Mouse (Mus musculus) c-Kit-positive CD71-negative TER-119-negative erythroid progenitor cells, embryonic 14.5 days (primary cell): ENCODE results near the gene Insl6.

Experiments
- DNase-seq: peaks from one replicate; pipeline ENCODE4 v3.0.0-alpha.2; 2013; ENCODE audit warnings: low read depth

The Insl6 gene

DNA sequence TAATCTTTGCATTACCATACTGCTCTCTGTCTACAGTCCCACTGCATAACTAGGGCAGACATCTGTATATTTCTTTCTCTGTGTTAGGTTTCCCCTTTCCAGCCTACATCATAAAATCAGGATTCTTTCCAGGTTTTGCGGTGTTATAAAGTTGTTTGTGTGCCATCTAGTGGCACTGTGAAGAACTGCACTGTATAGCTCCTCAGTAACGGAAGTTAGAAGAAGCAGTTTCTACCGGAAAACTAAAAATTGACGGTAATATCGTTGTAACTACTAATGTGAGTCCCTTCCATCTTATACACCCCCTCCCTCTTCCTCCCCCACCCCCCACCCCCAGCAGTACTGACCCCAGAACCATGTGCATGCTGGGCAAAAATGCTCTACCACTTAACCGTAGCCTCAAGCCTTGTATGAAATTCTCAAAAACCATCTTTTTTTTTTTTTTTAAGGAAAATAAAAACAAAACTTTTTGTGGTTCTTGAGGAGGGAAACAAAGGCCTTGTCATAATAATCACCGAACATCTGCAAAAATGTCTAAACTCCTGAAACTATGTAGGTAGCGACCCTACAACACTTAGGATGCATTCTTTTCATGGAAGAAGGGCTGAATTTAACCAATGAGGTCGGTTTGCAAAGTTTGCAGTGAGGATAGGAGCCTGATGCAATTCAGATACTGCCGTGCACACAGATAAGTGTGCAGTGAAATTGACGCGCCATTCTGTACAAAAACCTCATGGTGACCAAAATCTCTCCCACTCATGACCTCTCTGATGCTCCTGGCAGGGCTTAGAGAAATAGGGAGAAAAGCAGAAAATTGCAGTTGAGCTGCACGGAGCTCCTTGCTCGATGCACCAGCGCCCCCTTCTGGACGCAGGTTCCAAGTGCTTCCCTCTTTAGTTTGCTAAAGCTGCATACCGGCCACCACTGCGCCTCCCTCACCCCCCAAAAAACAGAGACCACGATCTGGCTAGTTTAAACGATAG is 30.0 kb upstream of the Insl6 start:
- peak; percentile 90 for DNase-seq

DNA sequence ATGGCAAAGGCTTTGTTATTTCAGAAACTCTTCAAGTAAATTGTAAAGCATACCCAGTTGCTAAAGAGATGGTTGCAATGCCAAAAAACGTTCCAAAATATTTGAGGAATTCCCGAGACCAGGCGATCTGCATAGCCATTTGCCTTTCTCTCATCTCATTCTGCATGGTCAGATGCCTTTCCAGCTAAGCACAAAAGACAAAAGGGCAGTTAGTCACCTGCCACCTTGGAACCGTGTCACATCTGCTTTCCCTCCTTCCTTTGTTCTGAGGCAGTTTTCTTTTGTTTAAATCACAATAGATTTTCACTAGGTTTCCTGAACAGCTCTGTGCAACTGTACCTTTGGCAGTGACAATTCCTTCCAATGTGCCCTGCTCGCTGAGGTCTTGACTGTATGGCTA is 25.8 kb upstream of the Insl6 start:
- DNase-seq: no peak

DNA sequence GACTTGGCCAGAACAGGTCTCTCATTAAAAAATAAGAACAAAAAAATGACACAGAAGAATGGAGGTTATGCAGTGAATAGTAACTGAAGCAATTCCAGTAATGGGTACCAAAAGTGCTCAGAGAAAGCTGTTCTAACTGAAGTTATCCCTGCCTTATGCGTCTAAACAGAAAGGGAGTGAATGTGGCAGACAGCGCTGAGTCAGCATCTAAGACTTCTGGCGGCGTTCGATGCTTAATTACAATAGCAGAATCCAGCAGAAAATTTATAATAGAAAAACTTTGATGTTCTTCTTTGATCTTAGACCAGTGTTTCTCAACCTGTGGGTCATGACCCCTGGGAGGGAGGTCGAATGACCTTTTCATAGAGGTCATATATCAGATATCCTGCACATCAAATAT is 20.5 kb upstream of the Insl6 start:
- DNase-seq: no peak

DNA sequence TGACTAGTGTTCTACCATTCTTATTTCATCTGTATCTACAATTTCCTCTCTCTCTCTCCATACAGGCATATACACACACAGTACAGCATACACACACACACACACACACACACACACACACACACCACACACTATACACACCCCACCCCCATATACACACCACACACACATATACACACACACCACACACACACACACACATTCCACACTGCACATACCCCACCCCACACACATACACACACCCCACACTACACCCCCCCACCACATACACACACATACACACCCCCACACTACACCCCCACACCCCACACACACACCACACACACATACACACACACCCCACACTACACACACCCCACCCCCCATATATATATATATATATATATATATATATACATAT is 19.7 kb upstream of the Insl6 start:
- DNase-seq: no peak

DNA sequence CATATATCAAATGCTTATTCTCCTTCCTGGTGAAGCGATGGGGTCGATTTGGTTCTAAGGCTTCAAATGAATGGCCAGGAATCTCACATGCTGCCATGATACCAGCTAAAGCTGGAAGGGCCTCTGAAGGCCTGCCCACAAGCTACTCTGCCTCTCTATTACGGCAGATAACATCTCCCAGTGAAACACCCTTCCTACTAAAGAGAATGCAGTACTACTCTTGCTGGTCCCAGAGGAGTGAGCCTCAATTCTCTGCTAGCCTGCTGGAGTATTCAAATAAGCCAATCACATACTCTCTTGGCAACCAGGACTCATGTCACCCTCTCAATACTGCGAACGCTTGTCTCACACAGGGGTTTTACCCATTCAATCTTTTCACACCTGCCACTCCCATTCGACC is 17.1 kb upstream of the Insl6 start:
- no peak for DNase-seq

DNA sequence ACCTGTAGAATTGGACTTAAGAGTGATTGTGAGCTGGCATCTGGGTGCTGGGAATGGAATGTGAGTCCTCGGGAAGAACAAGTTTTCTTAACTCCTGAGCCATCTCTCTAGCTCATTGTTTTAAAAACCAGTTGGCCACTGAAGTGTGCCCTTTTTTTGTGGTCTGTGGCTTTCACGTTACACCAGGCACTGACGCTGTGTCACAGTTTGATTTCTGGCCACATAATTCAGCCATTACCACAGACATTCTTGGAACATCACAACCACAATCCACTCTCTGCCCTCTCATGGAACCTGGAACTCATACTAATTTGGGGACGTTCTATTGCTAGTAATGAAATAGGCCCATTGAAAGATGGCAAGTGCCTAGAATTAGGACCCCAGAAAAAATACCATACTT is 15.9 kb upstream of the Insl6 start:
- DNase-seq: no peak

DNA sequence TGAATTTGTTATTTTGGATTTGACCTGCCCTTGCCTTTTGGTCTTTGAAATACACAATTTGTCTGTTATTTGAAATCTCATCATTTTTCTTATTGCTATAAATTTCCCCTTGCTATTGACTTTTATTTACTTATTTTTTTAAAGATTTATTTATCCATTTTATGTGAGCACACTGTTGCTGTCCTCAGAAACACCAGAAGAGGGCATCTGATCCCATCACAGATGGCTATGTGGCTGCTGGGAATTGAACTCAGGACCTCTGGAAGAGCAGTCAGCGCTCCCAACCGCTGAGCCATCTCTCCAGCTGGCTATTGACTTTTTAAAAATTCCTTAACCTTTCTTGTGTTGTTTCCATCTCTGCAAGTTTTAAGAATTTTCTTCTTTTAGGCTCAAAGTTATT is 11.5 kb upstream of the Insl6 start:
- DNase-seq: no peak

DNA sequence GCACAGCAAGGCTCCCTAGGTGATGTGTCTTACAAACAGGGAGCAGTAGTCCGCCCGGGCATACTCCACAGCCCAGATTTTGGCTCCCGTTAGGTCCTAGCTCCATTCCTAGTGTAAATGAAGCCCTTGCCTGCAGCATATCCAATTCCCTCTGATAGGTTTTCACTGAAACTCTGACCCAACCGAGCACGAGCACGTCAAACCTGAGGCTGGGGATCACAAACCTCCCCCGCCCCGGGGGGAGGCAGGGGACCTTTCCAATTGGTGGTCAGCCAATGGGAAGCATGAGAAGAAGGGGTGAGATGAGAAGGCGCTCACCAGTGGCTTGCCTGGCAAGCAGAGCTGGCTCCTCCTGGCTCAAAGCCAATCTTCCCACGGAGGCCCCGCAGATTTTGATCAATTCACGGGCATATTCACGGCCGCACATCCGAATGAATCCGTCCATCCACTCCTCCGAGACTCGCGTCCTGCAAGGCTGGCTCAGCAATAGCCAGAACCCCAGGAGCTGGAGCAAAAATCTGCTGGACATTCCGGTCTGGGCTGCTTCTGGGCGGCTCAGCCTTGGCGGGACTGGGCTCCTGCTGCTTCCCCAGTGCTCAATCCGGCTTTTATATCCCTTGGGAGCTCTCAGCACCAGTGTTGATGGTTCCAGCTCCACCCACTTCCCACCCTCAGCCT is 9.1 kb upstream of the Insl6 start, which contains the start of gene Rln1:
Gene Rln1 (minus strand): TSS at position 603 of the 678 bp plus-strand sequence.
- no peak for DNase-seq

DNA sequence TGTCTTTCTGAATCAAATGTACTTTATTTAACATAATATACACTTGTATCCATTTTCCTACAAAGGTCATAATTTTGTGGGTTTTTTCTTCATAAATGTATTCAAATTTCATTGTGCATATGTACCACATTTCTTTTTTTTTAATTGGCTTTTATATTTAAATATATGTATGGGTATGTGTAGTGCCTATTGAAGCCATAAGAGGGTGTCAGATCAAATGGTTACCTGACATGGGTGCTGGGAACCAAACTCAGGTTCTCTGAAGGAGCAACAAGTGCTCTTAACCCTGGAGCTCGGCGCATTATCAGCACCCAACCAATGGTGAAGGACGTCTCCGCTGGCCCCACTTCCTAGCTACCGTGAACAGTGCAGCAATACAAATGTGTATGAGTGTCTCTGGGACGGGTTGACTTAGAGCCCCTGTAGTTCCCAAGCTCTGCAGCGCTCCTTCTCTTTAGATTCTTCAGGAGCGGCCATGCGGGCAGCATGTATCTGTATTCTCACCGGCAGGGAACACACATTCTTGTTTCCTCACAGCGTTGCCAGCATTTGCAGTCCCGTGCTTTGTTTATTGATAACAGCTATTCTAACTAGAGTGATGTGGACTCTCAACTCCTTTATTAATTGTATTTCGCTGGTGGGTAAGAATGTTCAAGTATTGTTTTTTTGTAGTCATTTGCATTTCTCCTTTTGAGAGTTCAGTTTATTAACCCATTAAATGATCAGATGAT is 1.8 kb upstream of the Insl6 start:
- DNase-seq: no peak

DNA sequence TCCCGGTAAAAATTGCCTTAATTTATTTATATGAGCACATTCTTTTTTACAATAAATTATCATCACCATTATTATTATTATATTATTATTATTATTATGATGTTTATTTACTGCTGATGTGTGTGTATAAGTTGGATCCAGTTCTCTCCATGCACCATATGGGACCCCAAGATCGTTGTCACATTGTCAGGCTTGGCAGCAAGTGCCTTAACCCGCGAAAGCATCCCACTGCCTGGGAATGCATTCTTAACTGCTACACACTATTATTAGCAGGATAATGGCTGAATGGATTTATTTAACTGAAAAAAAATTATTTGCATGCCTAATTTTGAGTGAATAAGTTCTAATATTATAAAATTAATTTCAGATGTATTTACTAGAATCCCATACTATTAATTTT is 1.2 kb upstream of the Insl6 start:
- DNase-seq: no peak

DNA sequence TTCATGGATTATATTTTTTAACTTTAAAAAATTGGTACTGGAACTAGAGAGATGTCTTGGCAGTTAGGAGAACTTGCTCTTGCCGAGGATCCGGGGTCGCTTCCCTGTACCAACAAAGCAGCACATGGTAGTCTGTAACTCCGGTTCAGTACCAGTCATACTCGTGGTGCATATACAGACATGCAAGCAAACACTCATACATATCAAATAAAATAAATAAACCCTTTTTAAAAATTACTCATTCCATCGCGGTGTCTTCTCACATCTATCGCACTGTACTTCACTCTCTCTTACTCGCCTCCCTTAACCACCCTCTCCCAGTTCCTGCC is 660 bp upstream of the Insl6 start:
- DNase-seq: no peak

DNA sequence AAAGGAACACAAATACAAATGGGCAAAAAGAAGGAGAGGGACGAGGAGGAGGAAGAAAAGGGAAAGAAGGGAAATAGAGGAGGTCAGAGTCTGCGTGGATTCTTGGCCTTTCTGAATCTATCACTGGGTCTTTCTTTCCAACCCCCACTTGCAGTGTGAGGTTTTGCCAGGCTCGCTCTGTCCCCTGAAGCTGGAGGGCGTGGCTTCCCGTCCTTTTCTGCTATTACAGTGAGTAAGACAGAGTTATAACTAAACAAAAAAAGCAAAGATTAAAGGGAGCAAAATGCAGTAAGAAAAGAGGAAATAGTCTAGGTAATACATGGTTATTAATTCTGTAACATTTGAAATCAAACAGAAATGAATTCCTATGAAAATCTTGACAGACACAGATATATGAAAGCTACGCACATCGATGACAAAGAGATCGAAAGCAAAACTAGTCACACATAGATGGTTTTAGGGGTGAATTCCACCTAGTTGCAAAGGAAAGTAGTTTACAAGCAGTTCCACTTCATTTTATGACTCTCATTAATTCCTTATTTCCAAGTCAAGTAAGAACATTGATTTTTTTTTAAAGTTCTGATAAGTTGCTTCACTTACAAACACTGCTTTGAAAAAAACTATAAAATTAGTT is 1.6 kb downstream of the Insl6 start:
- no peak for DNase-seq

DNA sequence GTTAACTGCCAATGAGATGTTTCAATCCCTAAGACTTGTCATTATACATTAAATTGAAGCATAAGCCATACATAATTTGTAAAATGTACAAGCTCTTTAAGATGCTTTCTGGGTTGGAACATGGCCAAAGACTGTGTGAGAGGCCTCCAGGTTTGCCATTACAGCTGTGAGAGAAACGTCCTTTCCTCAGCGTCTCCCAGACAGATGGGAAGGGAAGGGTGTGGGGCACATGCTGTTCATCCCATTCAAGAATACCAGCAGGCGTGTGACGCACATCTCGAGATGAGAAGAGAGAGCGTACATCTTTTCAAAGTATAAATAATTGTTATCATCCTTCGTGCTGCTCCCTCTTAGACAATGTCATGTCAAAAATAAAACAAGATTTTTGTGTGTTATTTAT is 12.5 kb downstream of the Insl6 start:
- DNase-seq: no peak

DNA sequence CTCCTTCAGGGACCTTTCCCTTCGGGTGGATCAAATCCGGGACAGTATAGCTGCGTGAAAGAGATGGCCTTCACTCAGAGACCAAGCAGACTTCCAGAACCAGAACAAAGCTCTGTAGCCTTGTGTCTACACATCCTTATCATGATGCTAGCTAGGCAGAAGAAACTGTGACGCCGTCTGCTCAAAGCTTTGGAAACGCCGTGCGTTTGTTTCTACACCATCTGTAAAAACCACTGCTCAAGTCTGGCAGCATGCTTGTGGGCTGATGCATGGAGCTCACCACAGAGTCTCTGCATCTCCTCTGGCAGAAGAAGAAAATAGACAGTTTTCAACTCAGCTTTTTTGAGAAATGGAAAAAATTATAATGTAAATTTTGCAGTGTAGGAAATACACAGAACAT is 13.4 kb downstream of the Insl6 start:
- no peak for DNase-seq

DNA sequence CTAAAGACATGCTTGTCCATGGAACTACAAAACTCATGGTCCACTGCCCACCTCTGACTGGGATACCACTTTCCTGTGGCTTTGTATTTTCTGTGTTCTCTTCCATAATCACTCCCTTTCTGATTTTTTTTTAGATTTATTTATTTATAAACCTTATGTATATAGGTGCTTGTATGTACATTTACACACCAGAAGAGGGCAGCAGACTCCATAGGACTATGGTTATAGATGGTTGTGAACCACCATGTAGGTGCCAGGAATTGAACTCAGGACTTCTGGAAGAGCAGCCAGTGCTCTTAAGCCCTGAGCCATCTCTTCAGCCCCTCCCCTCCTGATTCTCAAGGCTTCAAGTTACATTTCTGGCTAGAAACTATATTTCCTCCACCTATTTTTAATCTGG is 16.3 kb downstream of the Insl6 start:
- no peak for DNase-seq

DNA sequence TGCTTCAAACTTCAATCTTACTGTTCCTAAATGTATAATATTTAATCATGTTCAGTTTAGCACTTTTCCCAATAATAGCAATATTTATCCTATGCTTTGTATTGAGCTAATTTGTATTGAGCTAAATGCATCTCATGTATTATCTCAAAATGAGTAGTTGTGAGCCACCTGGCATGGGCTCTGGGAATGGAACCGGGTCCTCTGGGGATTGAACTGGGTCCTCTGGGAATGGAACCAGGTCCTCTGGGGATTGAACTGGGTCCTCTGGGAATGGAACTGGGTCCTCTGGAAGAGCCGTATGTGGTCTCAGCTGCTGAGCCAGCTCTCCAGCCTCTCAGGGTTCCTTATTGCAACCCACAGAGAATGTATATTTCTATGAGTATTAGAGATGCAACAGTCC is 23.0 kb downstream of the Insl6 start:
- DNase-seq: no peak

DNA sequence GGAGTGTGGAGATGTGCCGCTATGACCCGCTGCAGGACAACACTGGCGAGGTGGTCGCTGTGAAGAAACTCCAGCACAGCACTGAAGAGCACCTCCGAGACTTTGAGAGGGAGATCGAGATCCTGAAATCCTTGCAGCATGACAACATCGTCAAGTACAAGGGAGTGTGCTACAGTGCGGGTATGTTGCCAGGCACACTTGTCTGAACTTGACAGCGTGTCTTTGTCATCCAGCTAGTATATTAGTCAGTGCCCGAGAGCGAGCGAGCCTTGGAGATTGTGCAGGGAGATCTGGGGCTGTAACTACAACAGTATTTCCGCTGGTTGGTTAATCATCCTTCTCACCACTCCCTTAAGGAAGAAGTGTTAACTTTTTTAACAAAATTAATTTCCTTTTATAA is 24.2 kb downstream of the Insl6 start:
- no peak for DNase-seq

DNA sequence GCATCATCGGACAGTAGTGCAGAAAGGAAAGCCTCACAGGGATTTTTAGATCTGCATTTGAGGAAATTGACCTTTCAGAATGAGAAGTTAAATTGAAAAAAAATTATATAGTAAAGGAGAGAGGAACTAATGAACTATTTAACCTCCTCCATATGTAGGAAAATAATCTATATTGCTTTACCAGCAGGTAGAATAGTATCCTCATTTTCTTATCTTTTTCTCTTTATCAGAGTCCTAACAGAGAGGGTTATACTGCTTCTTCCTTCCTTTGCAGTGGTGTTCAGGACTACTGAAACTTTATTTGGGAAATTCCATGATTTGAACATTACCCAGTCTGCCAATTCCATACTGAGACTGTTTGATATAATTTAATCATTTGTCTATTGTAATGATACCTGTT is 27.8 kb downstream of the Insl6 start:
- DNase-seq: no peak

DNA sequence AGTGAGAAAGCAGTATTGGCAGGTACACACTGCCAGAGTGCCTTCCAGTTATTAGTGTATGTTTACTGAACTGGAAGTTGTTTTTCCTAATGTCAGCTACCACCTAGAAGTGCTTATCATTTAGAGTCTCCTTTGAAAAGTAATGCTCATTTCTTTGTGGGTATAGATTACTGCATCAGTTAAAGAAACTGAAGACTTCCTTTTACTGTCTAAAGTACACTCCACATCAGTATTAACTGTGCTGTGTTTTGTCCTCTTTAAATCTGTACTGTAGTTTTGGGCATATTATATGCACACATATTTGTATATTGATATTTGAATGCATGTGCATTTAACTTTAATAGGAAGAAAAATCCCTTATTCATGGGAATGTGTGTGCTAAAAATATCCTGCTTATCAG is 29.0 kb downstream of the Insl6 start:
- DNase-seq: no peak

DNA sequence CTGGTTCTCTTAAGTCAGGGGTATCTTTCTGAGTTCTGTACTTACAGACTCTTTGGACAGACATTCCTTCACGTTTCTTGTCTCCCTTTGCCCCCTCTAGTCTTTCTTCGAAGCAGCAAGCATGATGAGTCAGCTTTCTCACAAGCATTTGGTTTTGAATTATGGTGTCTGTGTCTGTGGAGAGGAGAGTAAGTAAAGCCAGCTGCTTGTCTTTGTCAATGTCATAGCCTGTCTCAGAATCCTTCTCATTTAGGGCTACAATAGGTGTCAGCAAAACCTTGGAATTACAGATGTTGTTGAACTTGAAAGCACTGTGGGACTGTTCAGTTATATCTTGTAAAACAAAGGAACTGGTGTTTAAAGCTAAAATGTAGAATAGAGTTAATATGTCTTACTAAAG is 30.4 kb downstream of the Insl6 start:
- no peak for DNase-seq

DNA sequence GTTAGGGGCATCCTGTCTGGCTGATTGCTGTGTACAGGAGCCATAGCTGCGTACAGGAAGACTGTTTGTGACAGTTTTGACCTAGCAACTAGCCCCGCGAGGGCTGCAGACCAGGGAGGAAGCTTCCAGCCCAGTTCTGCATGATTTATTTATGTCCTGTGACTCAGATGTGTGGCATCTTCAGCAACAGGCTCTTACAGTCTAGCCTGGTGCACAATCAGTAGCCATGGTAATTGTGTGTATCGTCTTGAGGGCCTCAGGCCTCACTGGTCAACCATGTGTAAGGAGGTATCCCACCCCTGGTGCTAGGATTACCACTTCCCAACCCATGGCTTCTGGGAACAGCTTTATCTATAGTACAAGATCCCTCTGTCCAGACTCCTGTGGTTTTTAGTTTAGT is 32.6 kb downstream of the Insl6 start:
- DNase-seq: no peak

DNA sequence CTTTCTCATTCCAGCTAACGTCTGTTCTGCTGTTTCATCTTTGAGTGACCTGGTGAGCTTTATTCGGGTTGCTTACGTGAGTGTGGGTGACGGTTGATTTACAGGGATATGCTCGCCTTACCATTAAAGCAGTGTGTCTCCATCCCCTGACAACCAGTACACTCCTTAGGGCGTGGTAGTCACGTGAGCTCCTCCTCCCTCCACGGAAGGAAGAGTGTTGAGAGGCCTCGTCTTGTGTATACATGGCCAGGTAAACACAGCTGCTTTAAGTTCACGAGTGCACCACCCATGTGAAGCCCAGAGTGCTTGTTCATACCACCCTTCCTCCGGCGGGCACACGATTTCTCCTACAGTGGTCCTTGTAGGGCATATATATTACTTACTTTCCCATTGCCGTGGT is 33.6 kb downstream of the Insl6 start:
- no peak for DNase-seq

DNA sequence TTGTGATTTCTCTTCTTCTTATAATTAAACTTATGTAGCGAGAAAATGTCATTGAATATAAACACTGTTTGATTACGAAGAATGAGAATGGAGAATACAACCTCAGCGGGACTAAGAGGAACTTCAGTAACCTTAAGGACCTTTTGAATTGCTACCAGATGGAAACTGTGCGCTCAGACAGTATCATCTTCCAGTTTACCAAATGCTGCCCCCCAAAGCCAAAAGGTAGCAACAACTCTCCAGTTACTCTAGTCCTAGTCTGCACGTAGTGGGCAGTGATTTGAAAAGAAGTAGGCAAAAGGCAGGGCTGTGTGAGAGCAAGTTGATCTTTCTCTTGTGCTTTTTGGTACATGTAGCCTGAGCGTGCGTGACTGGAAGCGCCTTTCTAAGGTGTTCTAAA is 37.3 kb downstream of the Insl6 start:
- no peak for DNase-seq
